Mouse (Mus musculus): Measurements from ENCODE around the gene Gm973. TPM values are rescaled to one million over a fixed set of nuclear protein-coding genes. Genes with fewer than 3 reads are reported as not detected.

Gm973 gene
- 2.7 TPM for polyA plus RNA-seq (2017; shearing (Covaris generic))

DNA sequence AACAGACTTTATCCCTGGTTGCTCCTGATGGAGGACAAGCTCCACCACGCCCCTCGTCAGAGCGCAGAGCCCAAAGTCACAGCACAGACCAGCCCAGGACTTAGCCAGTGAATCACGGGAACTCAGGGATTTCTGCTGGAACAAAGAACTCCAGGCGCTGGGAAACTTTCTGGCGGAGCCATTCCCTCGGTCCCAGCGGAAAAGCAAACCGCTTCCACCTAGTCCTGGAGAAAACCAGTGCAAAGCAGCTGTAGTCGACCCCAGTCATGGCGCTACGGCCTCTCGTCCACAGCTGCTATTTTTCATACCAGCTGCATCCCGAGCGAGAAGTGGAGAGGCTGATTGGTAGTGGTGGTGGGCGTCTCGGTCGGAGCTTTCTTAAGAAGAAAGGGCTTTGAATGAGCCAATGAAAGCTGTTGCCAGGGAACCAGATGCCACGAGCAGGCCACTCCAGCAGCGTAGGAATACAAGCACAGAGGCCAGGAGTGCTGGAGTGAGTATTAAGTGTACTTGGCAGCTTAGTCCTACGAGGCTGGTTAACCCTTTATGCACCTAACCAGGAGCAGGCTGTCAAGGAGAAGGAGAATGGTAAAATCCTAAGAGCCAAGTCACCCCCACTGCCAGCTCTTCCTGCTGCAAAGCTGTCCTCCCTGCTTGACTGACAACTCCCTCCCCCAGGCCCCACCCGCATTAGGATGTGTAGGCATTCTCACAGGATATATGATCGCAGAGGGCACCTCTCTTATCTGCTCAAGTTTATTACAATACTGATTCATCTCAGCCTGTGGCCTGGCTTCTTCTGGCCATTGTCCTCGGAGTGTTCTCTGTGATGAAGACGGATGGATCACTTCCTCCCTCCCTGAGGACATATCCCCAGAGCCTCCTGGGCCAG is at the start of gene Gm973:
TSS of gene Gm973 (plus strand) at position 239 of the 892 bp plus-strand sequence.

DNA sequence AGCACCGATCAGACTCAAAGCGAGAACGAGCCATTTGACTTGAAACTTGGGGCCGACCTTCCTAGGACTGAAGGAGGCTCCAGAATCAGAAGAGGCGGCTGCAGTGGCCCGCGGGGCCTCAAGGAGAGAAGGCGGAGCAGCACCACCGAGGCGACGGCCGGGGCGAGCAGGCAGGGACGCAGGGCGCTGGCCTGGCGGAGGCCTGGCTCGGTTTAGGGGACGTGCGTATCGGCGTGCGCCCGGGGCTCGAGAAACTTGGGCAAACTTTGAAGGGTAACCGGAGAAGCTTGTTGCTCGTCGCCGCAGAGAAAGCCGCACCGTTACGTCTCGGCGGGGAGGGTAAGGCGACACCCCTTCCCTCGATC is 33.8 kb upstream of the Gm973 start, which contains the start of gene Fzd7:
TSS of gene Fzd7 (plus strand) at position 94 of the 365 bp plus-strand sequence.

DNA sequence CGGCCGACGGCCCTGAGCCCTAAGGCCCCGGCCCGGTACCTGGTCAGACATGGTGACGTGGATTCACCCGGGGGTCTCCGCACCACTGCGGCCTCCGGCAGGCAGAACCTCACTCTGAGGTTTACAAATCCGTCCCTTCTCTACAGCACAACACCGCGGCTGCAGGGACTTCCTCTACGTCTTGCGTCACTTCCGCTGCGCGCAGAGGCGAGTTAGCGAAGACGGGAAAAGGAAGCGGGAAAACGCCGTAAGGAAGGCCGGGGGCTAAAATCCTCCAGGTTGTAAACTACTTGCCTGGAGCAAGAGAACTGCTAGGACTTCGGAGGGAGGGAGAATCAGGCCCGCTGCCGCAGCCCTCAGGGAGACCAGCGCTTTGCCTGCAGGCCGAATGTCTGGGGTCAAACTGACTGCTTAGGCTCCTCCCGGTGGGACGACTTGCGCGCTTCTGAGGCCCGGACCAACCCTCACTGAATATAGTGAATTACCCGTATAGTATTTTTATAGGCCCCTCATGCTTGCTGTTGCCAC is 154.6 kb downstream of the Gm973 start, which contains the start of gene Sumo1:
TSS of gene Sumo1 (minus strand) at position 194 of the 528 bp plus-strand sequence.

DNA sequence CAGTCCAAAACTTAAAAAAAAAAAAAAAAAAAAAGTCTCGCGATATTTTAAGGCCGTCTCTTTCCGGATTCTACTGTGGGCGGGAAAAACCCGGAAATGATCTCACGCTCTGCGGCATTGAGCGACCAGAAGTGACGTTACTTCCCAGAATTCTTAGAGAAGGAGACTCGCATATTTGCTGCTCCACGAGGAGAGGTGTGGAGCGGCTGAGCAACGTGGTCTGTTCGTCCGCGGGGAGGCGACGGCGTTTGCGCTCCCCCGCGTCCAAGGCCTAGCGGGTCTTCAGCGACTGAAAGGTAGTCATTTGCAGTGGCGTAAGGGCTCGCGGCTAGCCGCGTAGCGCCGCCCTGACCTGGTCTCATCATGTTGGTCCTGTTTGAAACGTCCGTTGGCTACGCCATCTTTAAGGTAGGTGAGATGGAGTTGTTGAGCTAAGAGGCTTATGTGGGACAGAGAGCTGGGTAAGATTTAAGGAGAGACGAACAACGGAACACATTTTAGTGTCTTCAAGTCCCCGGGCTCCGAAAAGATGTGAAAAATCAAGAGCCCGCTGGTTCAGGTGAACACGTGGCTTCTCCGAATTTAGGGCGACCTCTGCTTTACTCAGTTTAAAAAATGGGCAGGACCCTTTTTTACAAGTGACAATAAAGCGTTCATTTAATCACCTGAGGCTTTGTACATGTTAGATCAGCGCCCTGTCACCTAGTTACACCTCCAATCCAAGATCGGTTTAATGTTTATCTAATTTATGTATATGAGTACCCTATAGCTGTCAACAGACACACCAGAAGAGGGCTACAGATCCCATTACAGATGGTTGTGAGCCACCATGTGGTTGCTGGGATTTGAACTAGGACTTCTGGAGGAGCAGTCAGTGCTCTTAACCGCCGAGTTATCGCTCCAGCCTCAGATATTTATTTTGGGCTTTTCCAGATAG is 169.0 kb downstream of the Gm973 start, which contains the start of gene Nop58:
TSS of gene Nop58 (plus strand) at position 153 of the 937 bp plus-strand sequence.

Other genes starting within 250 kb of the Gm973 start
- gene Fzd7, start 33.8 kb upstream of the Gm973 start, polyA plus RNA-seq (2017; shearing (Covaris generic)), result not detected
- 412 TPM for gene Sumo1, start 154.6 kb downstream of the Gm973 start, polyA plus RNA-seq (2017; shearing (Covaris generic))
- 214 TPM for gene Nop58, start 168.7 kb downstream of the Gm973 start, polyA plus RNA-seq (2017; shearing (Covaris generic))
- 0.99 TPM for gene Bmpr2, start 247.1 kb downstream of the Gm973 start, polyA plus RNA-seq (2017; shearing (Covaris generic))

Measured in activated CD4-positive, CD25-positive, alpha-beta regulatory T cell, adult 9 weeks (primary cell).